Mouse (Mus musculus) right cerebral cortex, adult 18-20 months (tissue): ENCODE data around the gene Xaf1.

Source experiments
- DNase-seq: peaks from one replicate; pipeline ENCODE4 v3.0.0; 2022; ENCODE audit warnings: mixed read lengths

Gene Xaf1

GRCm38 (mm10) chr11:72362347-72362741 is 60.9 kb downstream of the Xaf1 start, which contains the start of gene Tekt1:
Tekt1 (minus strand) TSS chr11:72362442.
- DNase-seq: no peak
